Mouse (Mus musculus): ENCODE data around the gene Adap2.

Adap2 gene

DNA sequence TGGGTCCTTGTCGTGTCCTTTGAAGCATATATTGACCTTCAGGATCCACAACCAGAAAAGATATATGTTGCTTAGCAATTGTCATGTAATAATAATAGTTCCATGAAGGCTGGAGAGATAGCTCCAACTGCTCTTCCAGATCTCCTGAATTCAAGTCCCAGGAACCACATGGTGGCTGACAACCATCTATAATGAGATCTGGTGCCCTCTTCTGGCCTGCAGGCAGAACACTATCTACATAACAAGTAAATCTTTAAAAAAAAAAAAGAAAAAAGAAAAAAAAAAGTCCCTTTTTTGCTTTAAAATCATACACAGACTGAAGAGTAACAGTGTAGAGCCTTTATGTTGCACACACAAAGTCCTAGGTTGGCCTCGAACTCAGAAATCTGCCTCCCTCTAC lies 45.9 kb downstream of the Adap2 start:
- no peak for DNase-seq (ENCODE audit: low spot score)

DNA sequence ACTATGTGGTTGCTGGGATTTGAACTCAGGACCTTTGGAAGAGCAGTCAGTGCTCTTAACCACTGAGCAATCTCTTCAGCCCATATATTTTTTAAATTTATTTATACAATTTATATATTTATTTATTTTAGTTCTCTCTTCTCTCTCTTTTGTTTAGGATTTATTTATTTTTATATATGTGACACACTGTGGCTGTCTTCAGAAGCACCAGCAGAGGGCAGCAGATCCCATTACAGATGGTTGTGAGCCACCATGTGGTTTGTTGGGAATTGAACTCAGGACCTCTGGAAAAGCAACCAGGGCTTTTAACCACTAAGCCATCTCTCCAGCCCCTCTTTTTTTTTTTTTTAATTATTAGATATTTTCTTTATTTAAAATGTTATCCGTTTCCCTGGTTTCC lies 46.4 kb downstream of the Adap2 start:
- peak; percentile 51 for DNase-seq (ENCODE audit: low spot score)

DNA sequence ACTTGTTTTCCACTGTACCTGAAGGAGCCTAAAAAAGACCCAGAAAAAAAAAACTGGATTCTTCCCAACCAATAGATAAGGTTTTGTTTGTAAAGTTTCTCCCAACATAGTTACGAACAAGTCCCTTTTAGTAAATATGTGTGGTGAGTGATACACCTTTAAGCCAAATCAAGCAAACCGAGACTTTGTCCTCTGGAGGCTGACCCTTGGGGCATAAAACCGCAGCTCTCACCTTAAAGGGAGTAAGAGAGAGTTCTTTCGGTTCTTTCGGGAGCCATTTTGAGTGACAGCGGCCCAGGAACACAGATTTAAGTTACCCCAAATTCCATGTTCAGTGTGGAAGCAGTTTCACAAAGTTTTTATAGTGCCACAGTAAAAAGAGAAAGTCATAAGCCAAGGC lies 48.4 kb downstream of the Adap2 start:
- DNase-seq (ENCODE audit: low spot score): no peak

DNA sequence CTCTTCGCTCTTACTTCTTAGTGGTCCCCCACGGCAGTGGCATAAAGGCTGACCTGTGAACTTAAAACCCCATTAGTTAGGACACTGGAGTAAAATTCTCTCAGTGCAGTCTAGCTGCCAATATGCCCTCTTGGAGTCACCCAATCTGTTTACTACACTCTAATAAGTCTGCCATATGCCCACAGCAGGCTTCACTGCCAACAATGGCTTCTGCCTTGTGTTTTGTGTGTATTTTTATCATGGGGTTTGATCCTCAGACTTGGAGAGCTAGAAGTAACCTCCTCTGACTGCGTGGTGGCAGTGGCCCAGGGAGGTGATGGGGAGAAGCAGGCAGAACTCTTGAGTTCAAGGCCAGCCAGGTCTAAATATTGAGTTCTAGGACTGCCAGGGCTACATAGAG lies 50.1 kb downstream of the Adap2 start:
- no peak for DNase-seq (ENCODE audit: low spot score)

DNA sequence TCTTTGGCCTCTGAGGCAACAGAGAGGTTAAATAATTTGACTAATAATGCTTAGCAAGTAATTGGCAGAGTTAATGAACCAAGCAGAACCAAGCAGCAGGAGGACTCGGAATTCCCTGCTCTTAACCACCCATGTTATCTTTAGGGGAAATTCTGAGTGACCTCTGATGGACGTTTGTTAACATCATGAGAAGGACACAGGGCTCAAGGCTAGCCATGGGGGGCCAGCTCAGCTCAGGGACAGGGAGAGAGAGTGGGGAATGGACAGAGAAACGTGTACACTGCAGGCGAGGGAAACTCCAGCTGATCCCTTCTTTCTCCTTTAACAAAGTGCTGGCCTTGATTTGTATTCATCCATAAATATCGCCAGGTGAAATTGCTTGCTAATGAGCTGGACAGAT lies 51.0 kb downstream of the Adap2 start:
- no peak for DNase-seq (ENCODE audit: low spot score)

DNA sequence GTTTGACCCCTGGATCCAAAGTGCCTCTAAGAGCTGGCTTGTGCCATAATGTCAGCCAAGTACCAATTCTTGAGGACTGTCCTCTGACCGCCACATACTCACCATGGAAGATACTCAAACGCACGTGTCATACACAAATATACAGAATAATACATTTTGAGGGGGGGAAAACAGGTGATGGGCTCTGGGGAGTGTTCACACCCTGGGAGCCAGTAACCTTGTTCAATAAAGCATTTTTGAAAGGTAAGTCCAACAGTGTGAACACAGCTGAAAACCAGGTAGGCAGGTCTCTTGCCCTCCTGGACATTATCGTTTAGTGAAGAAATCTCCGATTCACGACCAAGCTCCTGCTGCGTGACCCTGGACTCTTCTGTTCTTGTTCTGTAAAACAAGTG lies 54.6 kb downstream of the Adap2 start:
- no peak for DNase-seq (ENCODE audit: low spot score)

DNA sequence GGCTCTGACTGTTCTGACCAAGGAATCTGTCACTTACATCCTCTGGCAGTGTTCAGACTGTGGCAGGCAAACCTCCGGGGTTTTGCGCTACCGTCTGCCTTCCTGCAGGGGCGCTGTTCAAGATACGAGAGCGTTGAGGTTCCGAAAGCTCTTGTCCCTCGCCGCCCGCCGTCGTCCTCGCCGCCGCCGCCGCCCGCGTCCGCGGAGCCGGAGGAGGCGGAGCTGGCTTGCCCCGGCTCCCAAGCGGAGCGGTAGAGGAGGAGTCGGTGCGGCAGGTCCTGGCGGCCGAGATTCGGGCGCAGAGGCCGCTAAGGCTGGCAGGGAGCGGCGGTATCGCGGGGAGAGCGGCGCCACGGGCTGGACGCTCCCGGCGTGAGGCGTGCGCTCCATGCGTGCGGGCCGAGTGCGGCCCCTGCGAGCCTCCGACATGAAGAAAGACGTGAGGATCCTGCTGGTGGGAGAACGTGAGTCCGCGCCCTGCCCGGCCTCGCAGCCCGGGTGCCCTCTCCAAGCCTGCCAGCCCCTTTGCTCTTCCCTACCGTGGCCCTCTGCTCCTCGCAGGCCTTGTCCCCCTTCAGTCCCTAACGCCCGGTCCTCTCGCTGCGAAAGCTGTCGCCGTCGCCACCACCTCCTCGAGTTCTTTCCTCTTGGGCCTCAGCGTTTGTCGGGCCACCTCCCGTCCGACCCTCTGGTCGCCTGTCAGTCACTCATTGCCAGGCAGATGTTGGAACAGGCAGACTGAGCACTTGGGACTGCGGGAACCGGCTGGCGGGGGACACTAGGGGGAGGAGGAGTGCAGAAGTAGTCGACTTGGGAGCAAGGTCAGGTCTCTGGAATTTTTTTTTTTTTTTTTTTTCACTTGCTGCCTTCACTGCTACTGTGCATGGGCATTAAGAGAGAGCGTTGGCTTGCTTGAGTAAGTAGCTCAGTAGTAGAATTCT lies 55.2 kb downstream of the Adap2 start, which contains the start of gene Rhot1:
Gene Rhot1, plus strand, starts transcription at position 160 of the 941 bp plus-strand sequence.
- peak; percentile 99 for DNase-seq (ENCODE audit: low spot score)

DNA sequence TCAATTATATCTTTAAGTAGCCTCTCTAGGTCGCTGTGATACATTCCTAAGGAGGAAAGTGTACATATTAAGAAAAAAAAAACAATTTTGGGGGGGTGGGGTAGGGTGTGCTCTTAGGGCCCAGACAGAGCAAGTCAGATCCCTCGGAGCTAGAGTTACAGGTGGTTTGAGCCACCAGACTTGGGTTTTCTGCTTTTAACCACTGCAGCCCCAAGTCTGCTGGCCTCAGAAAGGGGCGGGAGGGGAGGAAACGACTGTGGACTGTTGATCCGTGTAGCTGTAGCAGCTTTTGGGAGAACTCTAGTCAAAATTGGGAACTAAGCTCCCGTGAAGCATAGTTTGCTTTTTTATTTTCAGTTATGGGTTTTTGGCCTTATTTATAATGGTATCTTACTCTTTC lies 56.4 kb downstream of the Adap2 start:
- no peak for DNase-seq (ENCODE audit: low spot score)

DNA sequence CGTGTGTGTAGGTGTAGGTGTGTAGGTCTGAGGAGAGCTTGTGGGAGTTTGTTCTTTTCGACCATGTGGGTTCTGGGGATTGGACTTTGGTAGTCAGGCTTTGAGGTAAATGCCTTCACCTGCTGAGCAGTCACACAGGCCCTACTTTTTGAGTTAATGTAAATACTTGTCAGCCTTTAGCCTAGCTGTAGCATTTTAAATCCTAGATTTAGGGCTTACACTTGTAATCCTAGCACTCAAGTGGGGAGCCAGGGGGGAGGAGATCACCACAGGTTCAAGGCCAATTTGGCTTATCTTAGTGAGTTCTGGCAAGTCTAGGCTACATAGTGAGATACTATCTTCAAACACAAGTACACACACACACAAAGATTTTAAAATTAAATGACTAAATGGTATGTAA lies 58.4 kb downstream of the Adap2 start:
- no peak for DNase-seq (ENCODE audit: low spot score)

DNA sequence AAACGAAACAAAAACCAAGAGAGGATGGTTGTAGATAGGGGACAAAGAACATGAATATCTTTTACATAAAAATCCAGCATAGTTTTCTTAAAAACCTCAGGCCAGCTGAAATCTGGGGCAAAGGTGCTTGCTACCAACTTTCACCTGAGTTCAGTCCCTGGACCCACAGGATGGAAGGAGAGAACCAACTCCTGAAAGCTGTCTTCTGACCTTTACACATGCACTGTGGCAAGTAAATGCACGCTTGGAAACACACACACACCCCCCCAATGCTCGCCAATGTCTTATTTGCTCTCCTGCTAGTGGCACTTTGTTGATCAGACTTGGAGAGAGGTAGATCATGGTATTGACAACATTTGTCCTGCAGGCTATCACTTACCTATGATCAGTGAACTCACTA lies 61.4 kb downstream of the Adap2 start:
- DNase-seq (ENCODE audit: low spot score): no peak

DNA sequence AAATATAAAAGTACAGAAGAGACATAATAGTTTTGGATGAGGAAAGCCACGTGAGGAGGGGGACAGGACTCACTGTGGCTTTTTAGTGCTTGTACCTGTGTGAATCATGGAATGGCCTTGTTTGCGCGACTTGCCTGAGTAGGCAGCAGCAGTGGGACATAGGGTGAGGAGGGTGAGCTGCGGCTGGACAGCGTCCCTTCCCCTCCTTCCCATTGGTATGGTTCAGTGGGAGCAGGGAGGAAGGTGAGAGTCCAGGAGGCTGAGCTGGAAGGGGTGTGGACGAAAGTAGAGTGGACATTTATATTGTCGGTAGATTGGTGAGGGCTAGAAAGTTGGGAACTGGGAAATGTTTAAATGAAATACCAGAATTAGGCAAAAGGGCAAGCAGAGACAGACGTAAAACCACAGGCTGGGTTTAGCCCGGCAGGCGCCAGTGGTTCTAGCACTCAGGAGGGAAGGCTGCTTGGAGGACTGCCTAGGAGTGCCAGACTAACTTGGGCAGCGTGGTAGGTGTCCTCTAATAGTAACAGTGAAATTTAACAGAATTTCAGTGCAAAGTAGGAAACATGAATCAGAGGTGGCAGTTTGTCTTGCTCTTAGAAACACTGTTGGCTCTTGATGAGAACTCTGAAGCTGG lies 64.9 kb downstream of the Adap2 start:
- DNase-seq (ENCODE audit: low spot score): no peak

All from embryo, embryonic 10 days (tissue).